Mouse (Mus musculus) midbrain, embryonic 16.5 days (tissue): ENCODE data around the gene Trpm8. TPM values are rescaled to one million over a fixed set of nuclear protein-coding genes. Genes with fewer than 3 reads are reported as not detected.

ENCODE experiments used
- ATAC-seq: fragments of 200-750 bp; cut with Nextera tagmentation; 2 replicates; pipeline ENCODE4 v1.8.0; 2017; ENCODE audit warnings: moderate TSS enrichment
- H3K27ac ChIP-seq: fragments of 300-500 bp; sonication (generic); 2 replicates; pipeline ENCODE4 v1.5.1; 2014; ENCODE audit warnings: mild to moderate bottlenecking, low read length, mixed read lengths
- H3K27me3 ChIP-seq: fragments of 300-500 bp; sonication (generic); 2 replicates; pipeline ENCODE4 v1.6.1; 2014; ENCODE audit warnings: low read depth, low read length, mixed read lengths; ENCODE audit not compliant: control insufficient read depth, insufficient read depth
- H3K36me3 ChIP-seq: fragments of 300-500 bp; sonication (generic); 2 replicates; pipeline ENCODE4 v1.6.1; 2014; ENCODE audit warnings: mild to moderate bottlenecking, low read length, moderate library complexity, mixed read lengths; ENCODE audit not compliant: control insufficient read depth, insufficient read depth
- H3K4me1 ChIP-seq: fragments of 300-500 bp; sonication (generic); 2 replicates; pipeline ENCODE4 v1.6.1; 2014; ENCODE audit warnings: mild to moderate bottlenecking, low read length, mixed read lengths; ENCODE audit not compliant: control insufficient read depth, insufficient read depth
- H3K4me2 ChIP-seq: fragments of 300-500 bp; sonication (generic); 2 replicates; pipeline ENCODE4 v1.6.1; 2014; ENCODE audit warnings: mild to moderate bottlenecking, low read length, mixed read lengths
- H3K4me3 ChIP-seq: fragments of 300-500 bp; sonication (generic); 2 replicates; pipeline ENCODE4 v1.5.1; 2014; ENCODE audit warnings: low read depth, mild to moderate bottlenecking, low read length, moderate library complexity, mixed read lengths
- H3K9ac ChIP-seq: fragments of 300-500 bp; sonication (generic); 2 replicates; pipeline ENCODE4 v1.6.1; 2014; ENCODE audit warnings: low read depth, low read length, mixed read lengths
- H3K9me3 ChIP-seq: fragments of 300-500 bp; sonication (generic); replicated peaks from 2 replicates; pipeline ENCODE4 v1.6.1; 2014; ENCODE audit warnings: mild to moderate bottlenecking, low read length, mixed read lengths; ENCODE audit not compliant: control insufficient read depth, poor library complexity, severe bottlenecking
- WGBS: fragments of 180-500 bp; shearing (Covaris S2); extraction: QIAGEN DNeasy Blood & Tissue Kit; methylation state at CpG from one replicate; pipeline ENCODE4 v1.1.7; 2014; 5-methylcytosine and 5-hydroxymethylcytosine counted together
- polyA plus RNA-seq: library from polyadenylated mRNA; unstranded; fragments of >200 nt; fragmentation: Nextera tagmentation; extraction: Ambion mirVana; gene quantifications from 2 replicates; pipeline ENCODE4 v1.2.1, GENCODE M21; 2015

Gene Trpm8
- polyA plus RNA-seq, 1 experiment from 2014 or later, result 0.11 TPM

- Histone ChIP-seq H3K27ac (no peak overlapping the region), H3K4me2 (no peak overlapping the region), H3K36me3 (no peaks in the 10 kb centered on the region), H3K4me3 (no peak overlapping the region), H3K9me3 (no peaks in the 10 kb centered on the region), H3K4me1 (peaks cover 7% of the 10 kb centered on the region), H3K27me3 (no peaks in the 10 kb centered on the region), H3K9ac (no peak overlapping the region)
- no peak for ATAC-seq
- WGBS, result 87% methylated on average over 11 of the region's 11 CpGs
These were observed 150.7 kb downstream of the Trpm8 start for GRCm38 (mm10) chr1:88427987-88428741.

DNA sequence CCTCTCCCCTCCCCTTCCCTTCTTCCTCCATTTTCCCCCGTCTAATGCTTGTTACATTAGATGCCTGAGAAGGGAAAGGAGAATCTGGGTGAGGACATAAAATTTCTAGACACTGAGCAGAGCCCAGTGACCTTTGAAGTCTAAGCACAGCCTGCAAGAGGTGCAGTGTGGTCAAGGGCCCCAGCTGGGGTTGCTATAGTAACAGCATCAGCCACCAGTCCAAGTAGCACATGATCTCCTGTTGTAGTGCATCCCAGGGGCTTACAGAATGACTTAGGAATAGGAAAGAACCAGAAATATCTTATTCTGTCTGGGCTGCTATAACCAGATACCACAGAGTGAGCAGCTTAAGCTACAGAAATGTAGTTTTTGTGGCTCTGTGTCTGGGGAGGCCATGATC is 152.0 kb downstream of the Trpm8 start:
- Histone ChIP-seq H3K27me3 (no peaks in the 10 kb centered on the region), H3K4me2 (no peak overlapping the region), H3K36me3 (no peaks in the 10 kb centered on the region), H3K4me3 (no peak overlapping the region), H3K9ac (no peak overlapping the region), H3K27ac (peak overlapping the region; percentile 60), H3K4me1 (peaks cover 7% of the 10 kb centered on the region), H3K9me3 (no peaks in the 10 kb centered on the region)
- ATAC-seq, result peak; percentile 80
- WGBS, result 43% methylated on average over 1 of the region's 1 CpGs

- Histone ChIP-seq H3K9ac (no peak overlapping the region), H3K27ac (no peak overlapping the region), H3K4me1 (peaks cover 3% of the 10 kb centered on the region; the same call in 1 of the 2 replicates), H3K4me3 (no peak overlapping the region), H3K36me3 (no peaks in the 10 kb centered on the region), H3K9me3 (no peaks in the 10 kb centered on the region), H3K27me3 (no peaks in the 10 kb centered on the region), H3K4me2 (no peak overlapping the region)
- 80% methylated on average over 4 of the region's 4 CpGs for WGBS
- ATAC-seq, result no peak
These were observed 153.8 kb downstream of the Trpm8 start for GRCm38 (mm10) chr1:88431262-88431661.

DNA sequence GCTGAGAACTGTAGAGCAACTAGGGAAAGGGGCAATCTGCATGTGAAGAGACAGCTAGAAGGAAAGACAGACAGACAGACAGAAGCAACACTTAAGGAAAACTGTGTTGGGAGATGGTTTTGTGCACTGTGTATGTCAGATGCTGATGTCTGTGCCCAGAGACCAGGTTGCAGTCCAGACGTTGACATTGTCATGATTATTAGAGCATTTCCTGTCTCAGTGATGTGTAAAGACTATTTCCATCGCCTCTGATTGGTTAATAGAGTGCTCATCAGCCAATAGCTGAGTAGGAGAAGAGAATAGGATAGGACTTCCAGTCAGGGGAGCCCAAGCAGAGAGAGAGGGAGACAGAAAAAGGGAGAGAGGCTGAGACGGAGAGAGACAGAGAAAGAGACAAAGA is 155.1 kb downstream of the Trpm8 start:
- no peak overlapping the region for H3K9ac ChIP-seq
- 46% methylated on average over 3 of the region's 3 CpGs for WGBS
- H3K9me3 ChIP-seq, result no peaks in the 10 kb centered on the region
- H3K4me3 ChIP-seq, result no peak overlapping the region
- ATAC-seq, result no peak
- no peaks in the 10 kb centered on the region for H3K27me3 ChIP-seq
- H3K27ac ChIP-seq, result no peak overlapping the region
- no peak overlapping the region for H3K4me2 ChIP-seq
- peaks cover 3% of the 10 kb centered on the region; the same call in 1 of the 2 replicates for H3K4me1 ChIP-seq
- no peaks in the 10 kb centered on the region for H3K36me3 ChIP-seq

- no peak for ATAC-seq
- H3K27ac ChIP-seq, result no peak overlapping the region
- H3K4me3 ChIP-seq, result no peak overlapping the region
- no peaks in the 10 kb centered on the region for H3K36me3 ChIP-seq
- H3K27me3 ChIP-seq, result no peaks in the 10 kb centered on the region
- no peaks in the 10 kb centered on the region for H3K9me3 ChIP-seq
- H3K9ac ChIP-seq, result no peak overlapping the region
- 53% methylated on average over 6 of the region's 6 CpGs for WGBS
- peaks cover 3% of the 10 kb centered on the region; the same call in 1 of the 2 replicates for H3K4me1 ChIP-seq
- H3K4me2 ChIP-seq, result no peak overlapping the region
These were observed 155.8 kb downstream of the Trpm8 start for GRCm38 (mm10) chr1:88433096-88433883.

DNA sequence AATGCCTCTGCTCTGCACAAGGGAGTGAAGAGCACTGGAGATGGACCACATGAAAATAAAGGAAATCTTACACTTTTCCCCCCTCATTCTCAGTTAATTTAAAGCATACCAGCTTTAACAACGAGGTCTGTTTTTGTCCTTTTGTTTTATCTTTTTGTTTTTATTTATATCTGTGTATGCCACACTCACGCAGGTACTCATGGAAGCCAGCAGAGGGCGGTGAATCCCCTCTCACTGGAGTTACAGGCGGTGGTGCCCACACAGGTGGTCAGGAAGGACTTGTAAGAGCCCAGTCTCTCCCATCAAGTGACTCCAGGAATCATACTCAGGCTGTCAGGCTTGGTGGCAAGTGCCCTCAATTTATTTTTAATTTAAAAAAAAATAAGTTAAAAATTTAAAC is 156.6 kb downstream of the Trpm8 start:
- Histone ChIP-seq H3K4me1 (peaks cover 3% of the 10 kb centered on the region; the same call in 1 of the 2 replicates), H3K9me3 (no peaks in the 10 kb centered on the region), H3K27me3 (no peaks in the 10 kb centered on the region), H3K4me3 (no peak overlapping the region), H3K9ac (no peak overlapping the region), H3K36me3 (no peaks in the 10 kb centered on the region), H3K4me2 (no peak overlapping the region), H3K27ac (no peak overlapping the region)
- ATAC-seq, result no peak
- 64% methylated on average over 4 of the region's 4 CpGs for WGBS

GRCm38 (mm10) chr1:88437206-88438126 is 160.0 kb downstream of the Trpm8 start:
- Histone ChIP-seq H3K4me1 (no peaks in the 10 kb centered on the region), H3K4me3 (no peak overlapping the region), H3K4me2 (no peak overlapping the region), H3K27me3 (no peaks in the 10 kb centered on the region), H3K9me3 (no peaks in the 10 kb centered on the region), H3K27ac (no peak overlapping the region), H3K9ac (no peak overlapping the region), H3K36me3 (no peaks in the 10 kb centered on the region)
- no peak for ATAC-seq
- WGBS, result 81% methylated on average over 9 of the region's 9 CpGs
